ENCODE assay signal across 8 mouse cellular contexts in the genomic region with DNA sequence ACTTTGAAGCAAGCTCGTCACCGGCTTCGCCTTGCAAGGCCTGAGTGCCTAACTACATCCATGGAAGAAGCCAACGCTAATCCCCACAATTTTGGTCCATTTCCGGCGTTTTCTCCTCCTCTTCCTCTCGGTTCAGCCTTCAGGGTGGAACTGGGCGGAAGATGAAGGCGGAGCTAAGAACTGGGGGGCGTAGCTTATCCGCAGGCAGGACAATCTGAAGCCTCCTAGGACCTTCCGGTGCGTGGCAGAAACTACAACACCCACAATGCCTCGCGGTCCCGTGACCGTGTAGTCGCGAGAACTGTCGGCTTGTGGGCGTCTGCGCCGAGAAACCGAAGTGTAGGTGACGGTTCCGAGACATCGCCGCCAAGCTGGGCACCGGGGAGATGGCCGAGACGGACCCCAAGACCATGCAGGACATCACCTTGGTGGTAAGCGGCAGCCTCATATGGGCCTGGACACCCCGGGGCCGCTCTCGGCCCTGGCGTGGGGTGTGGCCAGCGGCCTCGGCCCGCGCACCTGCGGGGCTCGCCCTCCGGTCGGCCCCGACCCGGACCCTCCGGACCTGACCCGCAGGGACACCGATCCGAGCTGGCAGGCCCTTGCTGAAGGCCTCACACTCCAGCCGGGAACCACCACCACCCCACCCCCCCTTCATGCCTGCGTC. TPM values are rescaled to one million over a fixed set of nuclear protein-coding genes. Genes with fewer than 3 reads are reported as not detected.
A peak's percentile ranks its signal among the peaks of the same experiment; 100 is the strongest.
DNase-seq lines count a peak whose midpoint lies in the region; ATAC-seq lines count a peak whose summit lies in the region.

TSS of gene Hsbp1 (plus strand) at position 299 of the 667 bp plus-strand sequence.

- H3K27me3 ChIP-seq in hindbrain, embryonic 14.5 days (ENCODE audit: control insufficient read depth, insufficient read depth, low read length): no peaks in the 10 kb centered on the region

- peak; percentile 98 for DNase-seq in R1 (ENCODE audit: low read depth, low spot score)
- peak; percentile 95 to 98 for DNase-seq in cerebellum, postnatal 25 days
- DNase-seq in frontal cortex, postnatal 25 days (ENCODE audit: low spot score in 2 of 2): peak; percentile 93 to 95
- peak; percentile 99 for DNase-seq in hindbrain, embryonic 14.5 days (ENCODE audit: low spot score)
- DNase-seq in layer of hippocampus, postnatal 36 days: peak; percentile 95 to 97
- DNase-seq in lung, postnatal 36 days: peak; percentile 99
- DNase-seq in retina, postnatal 1 day: peak; percentile 98
- peak; percentile 95 to 100 for DNase-seq in urinary bladder, adult 18-20 months (ENCODE audit: low spot score in 2 of 2)

- H3K4me1 ChIP-seq in hindbrain, embryonic 14.5 days (replicated peaks; ENCODE audit: control insufficient read depth, insufficient read depth, low read length): peaks cover 5% of the 10 kb centered on the region; the same call in 1 of the 2 replicates

- H3K9me3 ChIP-seq in hindbrain, embryonic 14.5 days (ENCODE audit: control insufficient read depth, low read length): no peaks in the 10 kb centered on the region

- H3K9ac ChIP-seq in hindbrain, embryonic 14.5 days: peak within 1 kb of the TSS; percentile 93

- H3K36me3 ChIP-seq in hindbrain, embryonic 14.5 days (replicated peaks; ENCODE audit: control insufficient read depth, insufficient read depth): peaks cover 37% of the 10 kb centered on the region

- peak within 1 kb of the TSS; percentile 84 for H3K4me3 ChIP-seq in hindbrain, embryonic 14.5 days (replicated peaks; ENCODE audit: low read length)

- 2% methylated on average over 52 of the region's 52 CpGs for WGBS in hindbrain, embryonic 14.5 days

- peak; percentile 99 for ATAC-seq in hindbrain, embryonic 14.5 days (ENCODE audit: low FRiP score)

- peak within 1 kb of the TSS; percentile 62 for H3K27ac ChIP-seq in hindbrain, embryonic 14.5 days

- H3K4me2 ChIP-seq in hindbrain, embryonic 14.5 days (replicated peaks): peak within 1 kb of the TSS; percentile 64

RNA-seq across cellular contexts. Expression of gene Hsbp1, which starts in this region (rescaled TPM):
- polyA plus RNA-seq in hindbrain, embryonic 14.5 days (2014; fragmentation: Nextera tagmentation; extraction: Ambion mirVana): 741 and 743 TPM in 2 replicates
- total RNA-seq in layer of hippocampus, postnatal 36 days (2021): 100 to 1,000 TPM; 346 to 354 TPM

Comparison
In these comparisons a context has a peak if more than half of its experiments do, and no peak if none do; other contexts are left out.
1. Peak in every context shown above with its lines: DNase-seq, ATAC-seq, H3K4me3 ChIP-seq and H3K27ac ChIP-seq.